Mouse (Mus musculus): ENCODE data around the gene Bcl2l12. TPM values are rescaled to one million over a fixed set of nuclear protein-coding genes. Genes with fewer than 3 reads are reported as not detected.
"Not testable (repeated sequence)": the region's sequence is repeated elsewhere in the genome, so short reads cannot be mapped to it uniquely, and the experiment has no call there.

Gene Bcl2l12
- total RNA-seq (2021): 10 to 100 TPM; 23.8 to 28.5 TPM
- long read RNA-seq, experiment 1, transcript Bcl2l12-201 (7 exons, 1,075 nt): major isoform, 10 of 20 reads
- long read RNA-seq, experiment 1, partial matches to known transcripts: 4 of 20 reads
- long read RNA-seq, experiment 1, other reads (novel, unspliced or antisense): 6 of 20 reads
- long read RNA-seq, experiment 2, transcript Bcl2l12-201 (7 exons, 1,075 nt): major isoform, 8 of 21 reads
- long read RNA-seq, experiment 2, partial matches to known transcripts: 2 of 21 reads
- long read RNA-seq, experiment 2, other reads (novel, unspliced or antisense): 11 of 21 reads

GRCm38 (mm10) chr7:44998501-44998955, at the start of gene Bcl2l12:
TSS of gene Bcl2l12 (minus strand) at chr7:44998712.
- DNase-seq (ENCODE audit: low spot score in 2 of 2): no peak

GRCm38 (mm10) chr7:45047491-45047890, 49.0 kb upstream of the Bcl2l12 start:
- no peak for DNase-seq (ENCODE audit: low spot score in 2 of 2)

GRCm38 (mm10) chr7:45046853-45047350, 48.4 kb upstream of the Bcl2l12 start:
- DNase-seq (ENCODE audit: low spot score in 2 of 2): no peak

GRCm38 (mm10) chr7:45045741-45046140, 47.2 kb upstream of the Bcl2l12 start:
- no peak for DNase-seq (ENCODE audit: low spot score in 2 of 2)

GRCm38 (mm10) chr7:45043307-45043706, 44.8 kb upstream of the Bcl2l12 start:
- DNase-seq (ENCODE audit: low spot score in 2 of 2): no peak

- DNase-seq (ENCODE audit: low spot score in 2 of 2): no peak
Measured at GRCm38 (mm10) chr7:45040851-45041250, 42.3 kb upstream of the Bcl2l12 start.

- DNase-seq (ENCODE audit: low spot score in 2 of 2): no peak
Measured at GRCm38 (mm10) chr7:45038411-45038810, 39.9 kb upstream of the Bcl2l12 start.

- DNase-seq (ENCODE audit: low spot score in 2 of 2): no peak
Measured at GRCm38 (mm10) chr7:45037720-45038361, 39.3 kb upstream of the Bcl2l12 start.

GRCm38 (mm10) chr7:45036702-45037101, 38.2 kb upstream of the Bcl2l12 start:
- DNase-seq (ENCODE audit: low spot score in 2 of 2): no peak

- no peak for DNase-seq (ENCODE audit: low spot score in 2 of 2)
Measured at GRCm38 (mm10) chr7:45035631-45036030, 37.1 kb upstream of the Bcl2l12 start.

- no peak for DNase-seq (ENCODE audit: low spot score in 2 of 2)
Measured at GRCm38 (mm10) chr7:45033722-45034359, 35.3 kb upstream of the Bcl2l12 start.

GRCm38 (mm10) chr7:45030857-45031256, 32.3 kb upstream of the Bcl2l12 start:
- no peak for DNase-seq (ENCODE audit: low spot score in 2 of 2)

GRCm38 (mm10) chr7:45029995-45030394, 31.5 kb upstream of the Bcl2l12 start:
- DNase-seq (ENCODE audit: low spot score in 2 of 2): no peak

GRCm38 (mm10) chr7:45028351-45028750, 29.8 kb upstream of the Bcl2l12 start:
- no peak for DNase-seq (ENCODE audit: low spot score in 2 of 2)

GRCm38 (mm10) chr7:45027761-45028160, 29.2 kb upstream of the Bcl2l12 start:
- DNase-seq (ENCODE audit: low spot score in 2 of 2): no peak

- no peak for DNase-seq (ENCODE audit: low spot score in 2 of 2)
Measured at GRCm38 (mm10) chr7:45026256-45026655, 27.7 kb upstream of the Bcl2l12 start.

- no peak for DNase-seq (ENCODE audit: low spot score in 2 of 2)
Measured at GRCm38 (mm10) chr7:45025601-45026220, 27.2 kb upstream of the Bcl2l12 start.

GRCm38 (mm10) chr7:45024281-45025248, 26.1 kb upstream of the Bcl2l12 start:
- no peak for DNase-seq (ENCODE audit: low spot score in 2 of 2)

GRCm38 (mm10) chr7:45023711-45024110, 25.2 kb upstream of the Bcl2l12 start:
- not testable (repeated sequence) for DNase-seq (ENCODE audit: low spot score in 2 of 2)

GRCm38 (mm10) chr7:45020225-45020624, 21.7 kb upstream of the Bcl2l12 start:
- no peak for DNase-seq (ENCODE audit: low spot score in 2 of 2)
